8 mouse cellular contexts compared by ENCODE assay signal in genomic region chr13:59584481-59584880, GRCm38 (mm10). TPM values are rescaled to one million over a fixed set of nuclear protein-coding genes. Genes with fewer than 3 reads are reported as not detected.
DNase-seq lines count a peak whose midpoint lies in the region; ATAC-seq and TF ChIP-seq lines count a peak whose summit lies in the region.

No protein-coding gene starts in this region.

- H3K4me3 ChIP-seq in hindbrain, embryonic 16.5 days (ENCODE audit: low read length): peak overlapping the region; percentile 71
- peak overlapping the region; percentile 81 for H3K4me3 ChIP-seq in left cerebral cortex, adult 2 months

- H3K27ac ChIP-seq in hindbrain, embryonic 16.5 days (ENCODE audit: low read depth, low read length): peak overlapping the region; percentile 81
- H3K27ac ChIP-seq in left cerebral cortex, adult 2 months: peak overlapping the region; percentile 89

- TF ChIP-seq CTCF in left cerebral cortex, adult 2 months (IDR thresholded peaks at IDR 0.05): peak; percentile 33

- H3K27me3 ChIP-seq in hindbrain, embryonic 16.5 days (replicated peaks; ENCODE audit: control insufficient read depth, insufficient read depth, low read length): no peaks in the 10 kb centered on the region

- ATAC-seq in hindbrain, embryonic 16.5 days: peak; percentile 53

- peak overlapping the region; percentile 99 for H3K4me2 ChIP-seq in hindbrain, embryonic 16.5 days (ENCODE audit: low read length)

- intact Hi-C loops in left cerebral cortex, adult 2 months (cut with DNase I): loop anchor here (10.0 kb wide), 1 partner anchor 950 kb away; no protein-coding TSS in a partner anchor

- DNase-seq in adrenal gland, adult 18-20 months (ENCODE audit: low spot score in 2 of 2): peak; percentile 25 to 42
- DNase-seq in embryo, embryonic 10 days (ENCODE audit: low spot score): peak; percentile 53
- peak; percentile 18 for DNase-seq in gastrocnemius, postnatal 10 days
- peak; percentile 31 to 45 for DNase-seq in left cerebral cortex, adult 2 months (ENCODE audit: extremely low spot score in 1 of 2, low spot score in 2 of 2)
- peak; percentile 48 to 50 for DNase-seq in lung, postnatal 4 days
- peak; percentile 26 to 32 for DNase-seq in right cerebral cortex, adult 2 months (ENCODE audit: low spot score in 2 of 2)
- DNase-seq in urinary bladder, postnatal 36 days (ENCODE audit: low spot score in 2 of 2): peak; percentile 6 to 19

- 6% methylated on average over 9 of the region's 9 CpGs for WGBS in hindbrain, embryonic 16.5 days

- H3K36me3 ChIP-seq in hindbrain, embryonic 16.5 days (ENCODE audit: control insufficient read depth, insufficient read depth, low read length): 0 out of 2 replicates have a peak, but pooled peaks cover 3% of the 10 kb centered on the region

- peak overlapping the region; percentile 79 for H3K9ac ChIP-seq in hindbrain, embryonic 16.5 days (ENCODE audit: low read depth, low read length)

- H3K9me3 ChIP-seq in hindbrain, embryonic 16.5 days (ENCODE audit: control insufficient read depth, low read length): no peaks in the 10 kb centered on the region

- H3K4me1 ChIP-seq in hindbrain, embryonic 16.5 days (ENCODE audit: control insufficient read depth, insufficient read depth, low read depth, low read length): peaks cover 25% of the 10 kb centered on the region

RNA-seq across cellular contexts. Expression of gene Agtpbp1, which starts 0.5 kb away (rescaled TPM):
- total RNA-seq in adrenal gland, adult 18-20 months (2021): 10 to 100 TPM; 35.6 to 46.0 TPM
- total RNA-seq in gastrocnemius, postnatal 10 days (2021): 10 to 100 TPM; 29.9 to 33.6 TPM
- polyA plus RNA-seq in hindbrain, embryonic 16.5 days (2015; fragmentation: Nextera tagmentation; extraction: Ambion mirVana): 69.0 and 73.3 TPM in 2 replicates
- 100 to 1,000 TPM; 352 to 357 TPM for total RNA-seq in left cerebral cortex, adult 2 months (2021)

RNA-seq across cellular contexts. Expression of gene Naa35, which starts 0.6 kb away (rescaled TPM):
- total RNA-seq in adrenal gland, adult 18-20 months (2021): 10 to 100 TPM; 68.8 to 70.2 TPM
- total RNA-seq in gastrocnemius, postnatal 10 days (2021): 10 to 100 TPM; 27.7 to 34.8 TPM
- polyA plus RNA-seq in hindbrain, embryonic 16.5 days (2015; fragmentation: Nextera tagmentation; extraction: Ambion mirVana): 118 and 127 TPM in 2 replicates
- total RNA-seq in left cerebral cortex, adult 2 months (2021): 10 to 100 TPM; 95.1 to 98.1 TPM

Comparison
In these comparisons a context has a peak if more than half of its experiments do, and no peak if none do; other contexts are left out.
1. Peak in every context shown above with its lines: DNase-seq, ATAC-seq, H3K4me3 ChIP-seq and H3K27ac ChIP-seq.
2. RNA of gene Agtpbp1, which starts 0.5 kb away (total RNA-seq): 352 to 357 TPM in left cerebral cortex, adult 2 months; 35.6 to 46.0 TPM in adrenal gland, adult 18-20 months and 29.9 to 33.6 TPM in gastrocnemius, postnatal 10 days; every median in the first group is over 4 times any median in the second.